Mouse (Mus musculus) embryonic fibroblast, embryonic 13.5 days (primary cell): ENCODE measurements at regions not wholly inside any gene's neighbourhood (a gene's known extent, or its start where the extent isn't known, plus 50 kb on each side); places are given as distances from the start of the nearest gene placed in this dataset.
A peak's percentile ranks its signal among the peaks of the same experiment; 100 is the strongest.

Source experiments
- H3K27ac ChIP-seq: 2 replicates; pipeline ENCODE4 v1.5.1; 2012; ENCODE audit warnings: low read length, control low read depth, inconsistent platforms; ENCODE audit not compliant: insufficient read depth
- H3K4me1 ChIP-seq: 2 replicates; pipeline ENCODE4 v1.6.1; 2011; ENCODE audit warnings: low read length; ENCODE audit not compliant: control insufficient read depth, insufficient read depth
- H3K4me3 ChIP-seq: 2 replicates; pipeline ENCODE4 v1.5.1; 2011; ENCODE audit warnings: mild to moderate bottlenecking, control low read depth, low read length; ENCODE audit not compliant: insufficient read depth
- CTCF ChIP-seq: IDR thresholded peaks from 2 replicates; pipeline ENCODE4 v1.5.1; 2011; ENCODE audit warnings: mild to moderate bottlenecking, control low read depth, low read length, moderate library complexity, borderline replicate concordance; ENCODE audit not compliant: insufficient read depth
- POLR2A ChIP-seq: IDR thresholded peaks from 2 replicates; pipeline ENCODE4 v1.6.1; 2011; ENCODE audit warnings: low read depth, mild to moderate bottlenecking, control low read depth, low read length, moderate library complexity

DNA sequence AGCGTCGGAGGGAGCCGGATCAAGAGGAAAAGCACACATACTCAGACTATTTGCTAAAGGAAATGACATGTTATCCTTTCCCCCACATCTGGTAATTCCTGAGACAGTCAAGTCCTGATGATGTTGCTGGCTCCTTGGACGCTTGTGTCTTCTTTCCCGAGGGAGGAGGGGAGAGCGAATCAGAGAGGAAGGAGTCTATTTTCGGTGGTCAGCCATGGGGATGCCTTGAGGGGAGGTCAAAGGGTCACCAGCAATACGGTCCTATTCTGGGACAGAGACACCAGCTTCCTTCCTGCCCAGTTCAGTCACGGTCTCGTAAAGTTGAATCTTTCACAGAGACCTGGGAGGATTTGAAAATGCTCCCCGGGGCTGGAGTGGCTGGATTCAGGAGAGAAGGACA is 62.1 kb upstream of the Ahctf1 start:
- Histone ChIP-seq H3K4me1 (peaks cover 6% of the 10 kb centered on the region; the same call in 1 of the 2 replicates), H3K27ac (no peak overlapping the region), H3K4me3 (no peak overlapping the region)
- no peak for TF ChIP-seq CTCF
- no peak for TF ChIP-seq POLR2A

DNA sequence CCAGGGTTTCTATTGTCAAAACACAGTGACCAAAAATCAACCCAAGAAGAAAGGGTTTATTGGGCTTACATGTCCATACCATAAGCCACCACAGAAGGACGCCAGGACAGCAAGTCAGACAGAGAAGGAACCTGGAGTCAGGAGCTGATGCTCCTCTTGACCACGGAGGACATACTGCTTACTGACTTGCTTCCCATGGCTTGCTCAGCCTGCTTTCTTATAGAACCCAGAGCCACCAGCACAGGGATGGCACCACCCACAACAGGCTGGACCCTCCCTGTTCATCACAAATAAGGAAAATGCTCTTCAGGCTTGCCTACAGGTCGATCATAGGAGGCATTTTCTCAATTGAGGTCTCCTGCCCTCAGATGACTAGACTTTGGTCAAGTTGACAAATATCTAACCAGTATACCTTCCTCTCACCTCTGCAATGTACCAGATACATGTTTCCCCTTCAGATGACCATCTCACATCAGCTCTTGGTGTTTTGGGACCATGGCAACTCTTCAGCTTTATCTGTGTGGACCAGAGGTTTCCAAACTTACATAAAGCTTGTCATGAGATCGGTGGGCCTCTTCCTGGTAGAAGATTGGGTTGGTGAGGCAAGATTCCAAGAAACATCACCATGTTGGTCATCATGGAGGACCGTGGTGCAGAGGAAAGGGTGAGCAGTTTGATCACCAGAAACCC is 61.2 kb upstream of the Ahctf1 start:
- H3K4me3 ChIP-seq: no peak overlapping the region
- no peak overlapping the region for H3K27ac ChIP-seq
- H3K4me1 ChIP-seq: peaks cover 6% of the 10 kb centered on the region; the same call in 1 of the 2 replicates
- TF ChIP-seq CTCF (no peak), POLR2A (no peak)

- H3K27ac ChIP-seq: peak overlapping the region; percentile 47
- no peak overlapping the region for H3K4me3 ChIP-seq
- TF ChIP-seq CTCF (no peak), POLR2A (no peak)
- H3K4me1 ChIP-seq: peaks cover 6% of the 10 kb centered on the region; the same call in 1 of the 2 replicates
Measured at GRCm38 (mm10) chr1:179863420-179863819, 59.9 kb upstream of the Ahctf1 start.

GRCm38 (mm10) chr1:179862941-179863340 is 59.5 kb upstream of the Ahctf1 start:
- Histone ChIP-seq H3K27ac (peak overlapping the region; percentile 62), H3K4me3 (no peak overlapping the region), H3K4me1 (peaks cover 6% of the 10 kb centered on the region; the same call in 1 of the 2 replicates)
- TF ChIP-seq CTCF (no peak), POLR2A (no peak)

GRCm38 (mm10) chr1:179861776-179862175 is 58.3 kb upstream of the Ahctf1 start:
- H3K27ac ChIP-seq: no peak overlapping the region
- no peak for TF ChIP-seq POLR2A
- no peak for TF ChIP-seq CTCF
- H3K4me3 ChIP-seq: no peak overlapping the region
- H3K4me1 ChIP-seq: peaks cover 6% of the 10 kb centered on the region; the same call in 1 of the 2 replicates

DNA sequence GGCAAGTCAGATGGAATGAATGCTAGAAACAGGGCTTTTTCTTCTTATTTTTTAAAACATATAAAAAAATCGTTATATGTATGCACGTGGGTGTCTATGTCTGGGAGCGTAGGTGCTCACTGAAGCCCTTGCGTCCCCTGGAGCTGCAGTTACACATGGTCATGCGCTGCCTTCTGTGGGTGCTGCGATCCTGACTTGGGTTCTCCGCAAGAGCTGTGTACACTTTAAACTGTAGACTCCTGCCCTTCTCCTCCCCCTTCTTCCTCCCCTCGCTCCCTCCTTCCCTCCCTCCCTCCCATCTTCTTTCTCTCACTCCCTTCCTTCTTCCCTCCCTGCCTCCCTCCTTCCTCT is 56.0 kb upstream of the Ahctf1 start:
- Histone ChIP-seq H3K4me1 (peaks cover 3% of the 10 kb centered on the region; the same call in 1 of the 2 replicates), H3K4me3 (no peak overlapping the region), H3K27ac (no peak overlapping the region)
- TF ChIP-seq CTCF (no peak), POLR2A (no peak)

- Histone ChIP-seq H3K27ac (no peak overlapping the region), H3K4me1 (peaks cover 3% of the 10 kb centered on the region; the same call in 1 of the 2 replicates), H3K4me3 (no peak overlapping the region)
- no peak for TF ChIP-seq CTCF
- no peak for TF ChIP-seq POLR2A
Measured at GRCm38 (mm10) chr1:179858780-179859551, 55.5 kb upstream of the Ahctf1 start.

GRCm38 (mm10) chr1:179854288-179854965 is 50.9 kb upstream of the Ahctf1 start:
- H3K27ac ChIP-seq: no peak overlapping the region
- no peaks in the 10 kb centered on the region for H3K4me1 ChIP-seq
- no peak overlapping the region for H3K4me3 ChIP-seq
- no peak for TF ChIP-seq POLR2A
- TF ChIP-seq CTCF: no peak
